Mouse (Mus musculus) stomach, adult 2 months (tissue): ENCODE measurements around the gene Panx3. TPM values are rescaled to one million over a fixed set of nuclear protein-coding genes. Genes with fewer than 3 reads are reported as not detected.

ENCODE experiments used
- polyA plus RNA-seq: library from polyadenylated mRNA; depleted of rRNA; stranded (reverse); fragments of >200 nt; gene quantifications from 2 replicates; pipeline ENCODE4 v1.2.3, GENCODE M21; 2012; rRNA removed

Panx3 gene
- polyA plus RNA-seq = not detected in 2 replicates

GRCm38 (mm10) chr9:37669115-37669514 is at the start of gene Panx3:
TSS of gene Panx3 (minus strand) at chr9:37669235.

DNA sequence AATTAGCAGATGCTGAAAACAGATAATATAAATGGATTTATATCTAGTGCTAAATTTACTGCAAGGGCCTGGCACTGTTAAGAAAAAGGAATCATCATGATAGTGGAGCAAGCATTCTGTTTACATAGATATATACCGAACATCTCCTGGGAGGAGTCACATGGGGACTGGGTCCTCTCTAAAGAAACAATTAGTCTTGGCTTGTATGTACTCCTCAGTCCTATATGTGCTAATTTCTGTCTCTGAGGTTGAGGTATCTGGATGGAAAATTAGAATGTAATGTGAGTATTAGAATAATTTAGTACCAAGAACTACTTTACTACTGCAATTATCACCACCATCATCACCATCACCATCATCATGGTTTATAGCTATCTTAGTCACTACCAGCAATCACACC is 47.1 kb upstream of the Panx3 start, which contains the start of gene Olfr160:
TSS of gene Olfr160 (minus strand) at position 101 of the 400 bp plus-strand sequence.

DNA sequence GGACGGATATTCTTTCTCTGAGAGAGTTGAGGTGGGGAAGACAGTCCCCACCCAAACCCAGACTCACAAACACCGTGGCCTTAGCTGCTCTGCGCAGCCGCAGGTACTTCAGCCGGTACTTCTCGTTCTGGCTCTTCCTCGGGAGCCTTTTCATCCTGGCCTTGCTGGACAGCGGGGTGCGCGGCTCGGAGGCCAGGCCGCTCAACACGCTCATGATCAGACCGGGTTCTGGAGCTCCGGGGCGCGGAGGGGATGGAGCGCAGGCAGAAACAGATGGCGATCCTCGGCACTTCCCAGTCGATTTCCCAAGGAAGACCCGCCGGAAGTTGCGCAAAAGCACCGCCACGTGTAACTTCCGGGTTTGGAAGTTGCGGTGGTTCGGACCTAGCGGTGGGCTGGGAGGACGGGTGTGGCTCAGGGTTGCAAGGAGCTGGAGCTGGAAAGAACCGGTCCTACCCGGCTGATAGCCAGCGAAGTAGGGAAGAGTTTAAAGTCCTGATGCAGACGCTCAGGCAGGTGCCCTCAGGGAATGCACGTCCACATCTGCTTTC is 12.0 kb downstream of the Panx3 start, which contains the start of gene Tbrg1:
TSS of gene Tbrg1 (minus strand) at position 382 of the 551 bp plus-strand sequence.

DNA sequence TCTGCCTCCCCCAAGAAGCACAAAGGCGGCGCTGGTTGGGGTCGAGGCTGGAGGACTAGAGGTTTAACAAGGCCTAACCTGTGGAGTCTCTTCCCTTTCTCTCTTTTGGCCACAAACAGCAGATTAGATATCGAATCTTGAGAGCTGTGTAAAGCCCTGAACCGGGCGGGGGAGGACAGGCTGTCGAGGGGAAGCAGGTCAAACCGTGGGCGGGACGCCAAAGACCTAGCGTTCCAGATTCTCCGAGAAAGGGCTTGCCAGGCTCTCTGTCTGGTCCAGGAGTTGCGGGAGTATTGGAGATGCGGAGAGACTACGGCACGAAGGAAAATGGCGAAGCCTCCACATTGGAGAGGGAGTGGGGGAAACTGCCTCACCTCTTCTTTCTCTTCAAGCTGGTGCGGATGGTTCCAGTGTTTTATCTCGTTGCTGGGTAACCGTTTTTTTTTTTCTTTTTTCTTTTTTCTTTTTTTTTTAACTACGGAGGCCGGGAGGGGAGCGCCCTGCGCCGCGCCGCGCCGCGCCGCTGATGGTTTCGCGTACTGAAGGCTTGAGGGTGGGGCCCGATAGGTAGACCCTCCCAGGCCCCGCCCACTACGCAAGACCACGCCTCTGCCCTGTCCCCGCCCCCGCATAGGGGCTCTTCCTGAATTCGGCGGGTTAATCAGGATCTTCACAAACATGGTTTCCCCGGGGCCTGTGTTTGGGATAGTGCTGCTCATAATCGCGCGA is 55.7 kb downstream of the Panx3 start, which contains the start of gene Spa17:
TSS of gene Spa17 (minus strand) at position 541 of the 729 bp plus-strand sequence.

Other genes starting within 250 kb of the Panx3 start
- gene Robo3, start 236.0 kb downstream of the Panx3 start, polyA plus RNA-seq = 0.36 and 0.38 TPM in 2 replicates
- 4.1 and 4.9 TPM in 2 replicates for gene Msantd2, start 179.9 kb downstream of the Panx3 start, polyA plus RNA-seq
- 21.5 and 24.7 TPM in 2 replicates for gene Esam, start 141.2 kb downstream of the Panx3 start, polyA plus RNA-seq
- gene Vsig2, start 130.0 kb downstream of the Panx3 start, polyA plus RNA-seq = 434 and 485 TPM in 2 replicates
- gene Nrgn, start 116.3 kb downstream of the Panx3 start, polyA plus RNA-seq = 3.1 and 4.8 TPM in 2 replicates
- 0.99 and 1.4 TPM in 2 replicates for gene Siae, start 113.5 kb downstream of the Panx3 start, polyA plus RNA-seq
- gene Spa17, start 55.5 kb downstream of the Panx3 start, polyA plus RNA-seq = 0.18 and 0.34 TPM in 2 replicates
- 24.2 and 26.7 TPM in 2 replicates for gene Tbrg1, start 11.9 kb downstream of the Panx3 start, polyA plus RNA-seq
- gene Olfr160, start 47.0 kb upstream of the Panx3 start, polyA plus RNA-seq = not detected in 2 replicates
- gene Olfr874, start 75.9 kb upstream of the Panx3 start, polyA plus RNA-seq = not detected in 2 replicates
- not detected in 2 replicates for gene Olfr875, start 102.6 kb upstream of the Panx3 start, polyA plus RNA-seq
- gene Olfr876, start 133.8 kb upstream of the Panx3 start, polyA plus RNA-seq = not detected in 2 replicates
- gene Olfr877, start 185.0 kb upstream of the Panx3 start, polyA plus RNA-seq = not detected in 2 replicates
- not detected in 2 replicates for gene Olfr145, start 227.5 kb upstream of the Panx3 start, polyA plus RNA-seq
- gene Olfr878, start 248.6 kb upstream of the Panx3 start, polyA plus RNA-seq = not detected in 2 replicates